Mouse (Mus musculus): Measurements from ENCODE around the gene Ube2z.

- TF ChIP-seq CTCF (IDR thresholded peaks at IDR 0.05; ENCODE audit: low read depth) (no peak), EP300 (IDR thresholded peaks at IDR 0.05; ENCODE audit: low read depth) (no peak)
Measured at GRCm38 (mm10) chr11:96046793-96047192, 18.4 kb downstream of the Ube2z start.
